Mouse (Mus musculus) liver, embryonic 14.5 days (tissue): ENCODE data around the gene Mtap.

Source experiments
- CTCF ChIP-seq: IDR thresholded peaks from 2 replicates; pipeline ENCODE4 v1.5.1; 2016; ENCODE audit warnings: antibody characterized with exemption, low read depth, control low read depth
- EP300 ChIP-seq: IDR thresholded peaks from 2 replicates; pipeline ENCODE4 v1.6.1; 2016; ENCODE audit warnings: antibody characterized with exemption, low read depth

GRCm38 (mm10) chr4:89116006-89116405, 20.9 kb upstream of the Mtap start:
- TF ChIP-seq EP300 = no peak
- no peak for TF ChIP-seq CTCF
